ENCODE assay signal across 23 mouse cellular contexts in genomic region chr13:94480256-94480655, GRCm38 (mm10).
"Had no signal": no experiment of that assay in that cellular context is flagged by ENCODE, and none has a peak within 500 bp of the region (broad histone marks: within the 10 kb centered on the region; RNA-seq: fewer than 3 reads in every experiment).

No protein-coding gene starts in this region.

- H3K27ac ChIP-seq: liver, embryonic 13.5 days; liver, embryonic 15.5 days; lung, embryonic 15.5 days; macrophage; midbrain, embryonic 10.5 days; midbrain, embryonic 12.5 days; neural tube, embryonic 12.5 days had no signal

- H3K9me3 ChIP-seq: liver, embryonic 13.5 days; liver, embryonic 15.5 days; lung, embryonic 15.5 days; midbrain, embryonic 12.5 days; neural tube, embryonic 12.5 days had no signal

- H3K4me2 ChIP-seq: liver, embryonic 13.5 days; liver, embryonic 15.5 days; lung, embryonic 15.5 days; midbrain, embryonic 12.5 days; neural tube, embryonic 12.5 days had no signal

- H3K27me3 ChIP-seq: liver, embryonic 13.5 days; liver, embryonic 15.5 days; lung, embryonic 15.5 days; midbrain, embryonic 12.5 days; neural tube, embryonic 12.5 days had no signal

- H3K9ac ChIP-seq: liver, embryonic 13.5 days; liver, embryonic 15.5 days; liver, postnatal 0 days; lung, embryonic 15.5 days; midbrain, embryonic 12.5 days; neural tube, embryonic 12.5 days had no signal

- ATAC-seq: liver, postnatal 0 days; lung, postnatal 0 days; midbrain, embryonic 16.5 days had no signal

- H3K4me3 ChIP-seq: liver, embryonic 13.5 days; liver, embryonic 15.5 days; lung, embryonic 15.5 days; midbrain, embryonic 10.5 days; midbrain, embryonic 12.5 days; myocyte; neural tube, embryonic 12.5 days had no signal

- H3K4me1 ChIP-seq: liver, embryonic 13.5 days; liver, embryonic 15.5 days; lung, embryonic 15.5 days; midbrain, embryonic 10.5 days; midbrain, embryonic 12.5 days; neural tube, embryonic 12.5 days had no signal

- DNase-seq: liver, embryonic 13.5 days; liver, postnatal 0 days; lung, adult 2 months; lung, postnatal 14 days; lung, postnatal 36 days; midbrain, embryonic 14.5 days; retina, postnatal 1 day; right cerebral cortex, adult 18-20 months; right cerebral cortex, postnatal 25 days; right cerebral cortex, postnatal 4 days; spleen, adult 18-20 months; thymus, adult 18-20 months; thymus, postnatal 14 days; thymus, postnatal 36 days had no signal
